Mouse (Mus musculus) CH12.LX (cell line): ENCODE measurements around the gene Zfp638.

ENCODE experiments used
- CHD2 ChIP-seq: IDR thresholded peaks from 2 replicates; pipeline ENCODE4 v1.6.1; 2011; ENCODE audit warnings: low read length, improper control_type of control experiment
- CTCF ChIP-seq, 2 experiments: IDR thresholded peaks in 1 of 2; conservative IDR thresholded peaks in 1 of 2; 2 replicates each; pipeline ENCODE4 v1.5.1; 2011 to 2012; ENCODE audit warnings: low read depth in 2 of 2, low read length in 2 of 2, improper control_type of control experiment in 1 of 2, inconsistent platforms in 1 of 2, mild to moderate bottlenecking in 1 of 2, moderate library complexity in 1 of 2
- ELF1 ChIP-seq: IDR thresholded peaks from 2 replicates; pipeline ENCODE4 v1.6.1; 2014; ENCODE audit warnings: low read depth, mild to moderate bottlenecking, inconsistent platforms, low read length, improper control_type of control experiment
- HCFC1 ChIP-seq: IDR thresholded peaks from 2 replicates; pipeline ENCODE4 v1.6.1; 2012; ENCODE audit warnings: low read depth, mild to moderate bottlenecking, inconsistent platforms, low read length, improper control_type of control experiment
- IRF4 ChIP-seq: IDR thresholded peaks from 2 replicates; pipeline ENCODE4 v1.6.1; 2014; ENCODE audit warnings: low read depth, mild to moderate bottlenecking, inconsistent platforms, low read length, improper control_type of control experiment
- MAX ChIP-seq: IDR thresholded peaks from 2 replicates; pipeline ENCODE4 v1.6.1; 2011; ENCODE audit warnings: low read length, improper control_type of control experiment
- MXI1 ChIP-seq: IDR thresholded peaks from 2 replicates; pipeline ENCODE4 v1.6.1; 2011; ENCODE audit warnings: mild to moderate bottlenecking, low read depth, low read length, improper control_type of control experiment
- POLR2A ChIP-seq: IDR thresholded peaks from 2 replicates; pipeline ENCODE4 v1.6.1; 2011; ENCODE audit warnings: low read depth, mild to moderate bottlenecking, improper control_type of control experiment, low read length
- POLR2AphosphoS2 ChIP-seq: IDR thresholded peaks from 2 replicates; pipeline ENCODE4 v1.6.1; 2011; ENCODE audit warnings: low read depth, low read length, improper control_type of control experiment
- TCF12 ChIP-seq: IDR thresholded peaks from 2 replicates; pipeline ENCODE4 v1.6.1; 2014; ENCODE audit warnings: low read depth, mild to moderate bottlenecking, inconsistent platforms, low read length, improper control_type of control experiment
- USF2 ChIP-seq: conservative IDR thresholded peaks from 2 replicates; pipeline ENCODE4 v1.6.1; 2011; ENCODE audit warnings: low read depth, low read length, improper control_type of control experiment
- ZKSCAN1 ChIP-seq: IDR thresholded peaks from 2 replicates; pipeline ENCODE4 v1.6.1; 2012; ENCODE audit warnings: low read depth, inconsistent platforms, low read length, improper control_type of control experiment, borderline replicate concordance

GRCm38 (mm10) chr6:83818996-83819395 is 47.9 kb upstream of the Zfp638 start:
- TF ChIP-seq ZKSCAN1: no peak
- no peak for TF ChIP-seq CTCF (conservative IDR thresholded peaks at IDR 0.05 in 1 of 2, IDR thresholded peaks at IDR 0.05 in 1 of 2; ENCODE audit: low read depth in 2 of 2, low read length in 2 of 2)
- TF ChIP-seq POLR2A: no peak
- TF ChIP-seq POLR2AphosphoS2: no peak
- TF ChIP-seq MXI1: no peak
- TF ChIP-seq TCF12: no peak
- TF ChIP-seq IRF4: no peak
- no peak for TF ChIP-seq CHD2
- no peak for TF ChIP-seq ELF1
- TF ChIP-seq HCFC1: no peak
- no peak for TF ChIP-seq MAX
- no peak for TF ChIP-seq USF2
